Mouse (Mus musculus): ENCODE data around the gene Ift122. TPM values are rescaled to one million over a fixed set of nuclear protein-coding genes. Genes with fewer than 3 reads are reported as not detected.

The Ift122 gene
- polyA plus RNA-seq, 1 experiment from 2014 or later, result 20.4 TPM

GRCm38 (mm10) chr6:115935544-115935943 lies 82.3 kb downstream of the Ift122 start:
- Histone ChIP-seq H3K36me3 (ENCODE audit: control insufficient read depth, insufficient read depth, low read length) (no peaks in the 10 kb centered on the region), H3K4me2 (ENCODE audit: low read depth, low read length) (no peak overlapping the region), H3K9me3 (ENCODE audit: control insufficient read depth, low read length) (peaks cover 6% of the 10 kb centered on the region; the same call in 1 of the 2 replicates), H3K27me3 (replicated peaks; ENCODE audit: control insufficient read depth, insufficient read depth, low read length) (no peaks in the 10 kb centered on the region), H3K4me1 (ENCODE audit: control insufficient read depth, insufficient read depth, low read length) (0 out of 2 replicates have a peak, but pooled peaks cover 1% of the 10 kb centered on the region), H3K4me3 (ENCODE audit: low read depth, low read length) (no peak overlapping the region), H3K27ac (replicated peaks; ENCODE audit: low read depth, low read length) (no peak overlapping the region), H3K9ac (ENCODE audit: low read depth, low read length) (no peak overlapping the region)
- 85% methylated on average over 8 of the region's 8 CpGs for WGBS
- ATAC-seq (ENCODE audit: low read depth), result no peak
- DNase-seq (ENCODE audit: low spot score), result no peak

GRCm38 (mm10) chr6:115938011-115938410 lies 84.7 kb downstream of the Ift122 start:
- Histone ChIP-seq H3K4me3 (ENCODE audit: low read depth, low read length) (no peak overlapping the region), H3K36me3 (ENCODE audit: control insufficient read depth, insufficient read depth, low read length) (no peaks in the 10 kb centered on the region), H3K4me2 (ENCODE audit: low read depth, low read length) (no peak overlapping the region), H3K9ac (ENCODE audit: low read depth, low read length) (no peak overlapping the region), H3K27me3 (replicated peaks; ENCODE audit: control insufficient read depth, insufficient read depth, low read length) (no peaks in the 10 kb centered on the region), H3K4me1 (ENCODE audit: control insufficient read depth, insufficient read depth, low read length) (0 out of 2 replicates have a peak, but pooled peaks cover 2% of the 10 kb centered on the region), H3K27ac (replicated peaks; ENCODE audit: low read depth, low read length) (no peak overlapping the region), H3K9me3 (ENCODE audit: control insufficient read depth, low read length) (peaks cover 6% of the 10 kb centered on the region; the same call in 1 of the 2 replicates)
- DNase-seq (ENCODE audit: low spot score), result no peak
- no peak for ATAC-seq (ENCODE audit: low read depth)
- 89% methylated on average over 2 of the region's 2 CpGs for WGBS

- Histone ChIP-seq H3K27ac (replicated peaks; ENCODE audit: low read depth, low read length) (no peak overlapping the region), H3K4me2 (ENCODE audit: low read depth, low read length) (no peak overlapping the region), H3K27me3 (replicated peaks; ENCODE audit: control insufficient read depth, insufficient read depth, low read length) (no peaks in the 10 kb centered on the region), H3K9me3 (ENCODE audit: control insufficient read depth, low read length) (peaks cover 6% of the 10 kb centered on the region; the same call in 1 of the 2 replicates), H3K9ac (ENCODE audit: low read depth, low read length) (no peak overlapping the region), H3K36me3 (ENCODE audit: control insufficient read depth, insufficient read depth, low read length) (no peaks in the 10 kb centered on the region), H3K4me3 (ENCODE audit: low read depth, low read length) (no peak overlapping the region), H3K4me1 (ENCODE audit: control insufficient read depth, insufficient read depth, low read length) (0 out of 2 replicates have a peak, but pooled peaks cover 2% of the 10 kb centered on the region)
- whole genome bisulfite sequencing, result 74% methylated on average over 1 of the region's 1 CpGs
- ATAC-seq (ENCODE audit: low read depth), result no peak
- no peak for DNase-seq (ENCODE audit: low spot score)
Observed at GRCm38 (mm10) chr6:115938798-115939197, 85.5 kb downstream of the Ift122 start.

- Histone ChIP-seq H3K4me2 (ENCODE audit: low read depth, low read length) (no peak overlapping the region), H3K4me3 (ENCODE audit: low read depth, low read length) (no peak overlapping the region), H3K9me3 (ENCODE audit: control insufficient read depth, low read length) (peaks cover 6% of the 10 kb centered on the region; the same call in 1 of the 2 replicates), H3K27ac (replicated peaks; ENCODE audit: low read depth, low read length) (no peak overlapping the region), H3K27me3 (replicated peaks; ENCODE audit: control insufficient read depth, insufficient read depth, low read length) (no peaks in the 10 kb centered on the region), H3K9ac (ENCODE audit: low read depth, low read length) (no peak overlapping the region), H3K4me1 (ENCODE audit: control insufficient read depth, insufficient read depth, low read length) (0 out of 2 replicates have a peak, but pooled peaks cover 2% of the 10 kb centered on the region), H3K36me3 (ENCODE audit: control insufficient read depth, insufficient read depth, low read length) (no peaks in the 10 kb centered on the region)
- ATAC-seq (ENCODE audit: low read depth) (no peak), DNase-seq (ENCODE audit: low spot score) (no peak)
- 41% methylated on average over 1 of the region's 1 CpGs for WGBS
Observed at GRCm38 (mm10) chr6:115940603-115941002, 87.3 kb downstream of the Ift122 start.

- 14% methylated on average over 4 of the region's 12 CpGs for WGBS
- Histone ChIP-seq H3K9me3 (ENCODE audit: control insufficient read depth, low read length) (peaks cover 6% of the 10 kb centered on the region; the same call in 1 of the 2 replicates), H3K4me1 (ENCODE audit: control insufficient read depth, insufficient read depth, low read length) (0 out of 2 replicates have a peak, but pooled peaks cover 4% of the 10 kb centered on the region), H3K9ac (ENCODE audit: low read depth, low read length) (no peak overlapping the region), H3K36me3 (ENCODE audit: control insufficient read depth, insufficient read depth, low read length) (no peaks in the 10 kb centered on the region), H3K27ac (replicated peaks; ENCODE audit: low read depth, low read length) (no peak overlapping the region), H3K27me3 (replicated peaks; ENCODE audit: control insufficient read depth, insufficient read depth, low read length) (no peaks in the 10 kb centered on the region), H3K4me2 (ENCODE audit: low read depth, low read length) (no peak overlapping the region), H3K4me3 (ENCODE audit: low read depth, low read length) (no peak overlapping the region)
- DNase-seq (ENCODE audit: low spot score) (no peak), ATAC-seq (ENCODE audit: low read depth) (no peak)
Observed at GRCm38 (mm10) chr6:115941128-115941527, 87.9 kb downstream of the Ift122 start.

- no peak overlapping the region for H3K4me2 ChIP-seq (ENCODE audit: low read depth, low read length)
- ATAC-seq (ENCODE audit: low read depth) (no peak), DNase-seq (ENCODE audit: low spot score) (peak; percentile 46)
- H3K4me1 ChIP-seq (ENCODE audit: control insufficient read depth, insufficient read depth, low read length), result peaks cover 9% of the 10 kb centered on the region; the same call in 1 of the 2 replicates
- H3K36me3 ChIP-seq (ENCODE audit: control insufficient read depth, insufficient read depth, low read length), result no peaks in the 10 kb centered on the region
- H3K9ac ChIP-seq (ENCODE audit: low read depth, low read length), result no peak overlapping the region
- H3K27ac ChIP-seq (replicated peaks; ENCODE audit: low read depth, low read length), result no peak overlapping the region
- 62% methylated on average over 9 of the region's 9 CpGs for WGBS
- no peak overlapping the region for H3K4me3 ChIP-seq (ENCODE audit: low read depth, low read length)
- H3K9me3 ChIP-seq (ENCODE audit: control insufficient read depth, low read length), result no peaks in the 10 kb centered on the region
- H3K27me3 ChIP-seq (replicated peaks; ENCODE audit: control insufficient read depth, insufficient read depth, low read length), result no peaks in the 10 kb centered on the region
Observed at GRCm38 (mm10) chr6:115943498-115944427, 90.5 kb downstream of the Ift122 start.

GRCm38 (mm10) chr6:115944638-115945037 lies 91.4 kb downstream of the Ift122 start, which contains the start of gene H1foo:
TSS of gene H1foo (plus strand) at chr6:115944938.
- H3K4me1 ChIP-seq (ENCODE audit: control insufficient read depth, insufficient read depth, low read length), result peaks cover 9% of the 10 kb centered on the region; the same call in 1 of the 2 replicates
- H3K27me3 ChIP-seq (replicated peaks; ENCODE audit: control insufficient read depth, insufficient read depth, low read length), result no peaks in the 10 kb centered on the region
- ATAC-seq (ENCODE audit: low read depth), result no peak
- WGBS, result 70% methylated on average over 5 of the region's 5 CpGs
- H3K36me3 ChIP-seq (ENCODE audit: control insufficient read depth, insufficient read depth, low read length), result no peaks in the 10 kb centered on the region
- H3K4me2 ChIP-seq (ENCODE audit: low read depth, low read length), result no peak within 1 kb of the TSS
- H3K4me3 ChIP-seq (ENCODE audit: low read depth, low read length), result no peak within 1 kb of the TSS
- no peak within 1 kb of the TSS for H3K27ac ChIP-seq (replicated peaks; ENCODE audit: low read depth, low read length)
- no peaks in the 10 kb centered on the region for H3K9me3 ChIP-seq (ENCODE audit: control insufficient read depth, low read length)
- no peak for DNase-seq (ENCODE audit: low spot score)
- H3K9ac ChIP-seq (ENCODE audit: low read depth, low read length), result no peak within 1 kb of the TSS

GRCm38 (mm10) chr6:115945633-115946032 lies 92.4 kb downstream of the Ift122 start:
- ATAC-seq (ENCODE audit: low read depth) (no peak), DNase-seq (ENCODE audit: low spot score) (no peak)
- Histone ChIP-seq H3K27ac (replicated peaks; ENCODE audit: low read depth, low read length) (no peak overlapping the region), H3K9ac (ENCODE audit: low read depth, low read length) (no peak overlapping the region), H3K4me3 (ENCODE audit: low read depth, low read length) (no peak overlapping the region), H3K27me3 (replicated peaks; ENCODE audit: control insufficient read depth, insufficient read depth, low read length) (no peaks in the 10 kb centered on the region), H3K36me3 (ENCODE audit: control insufficient read depth, insufficient read depth, low read length) (no peaks in the 10 kb centered on the region), H3K4me1 (ENCODE audit: control insufficient read depth, insufficient read depth, low read length) (peaks cover 6% of the 10 kb centered on the region; the same call in 1 of the 2 replicates), H3K4me2 (ENCODE audit: low read depth, low read length) (no peak overlapping the region), H3K9me3 (ENCODE audit: control insufficient read depth, low read length) (no peaks in the 10 kb centered on the region)
- 83% methylated on average over 8 of the region's 8 CpGs for WGBS
